ENCODE assay signal across 34 mouse cellular contexts in the genomic region with DNA sequence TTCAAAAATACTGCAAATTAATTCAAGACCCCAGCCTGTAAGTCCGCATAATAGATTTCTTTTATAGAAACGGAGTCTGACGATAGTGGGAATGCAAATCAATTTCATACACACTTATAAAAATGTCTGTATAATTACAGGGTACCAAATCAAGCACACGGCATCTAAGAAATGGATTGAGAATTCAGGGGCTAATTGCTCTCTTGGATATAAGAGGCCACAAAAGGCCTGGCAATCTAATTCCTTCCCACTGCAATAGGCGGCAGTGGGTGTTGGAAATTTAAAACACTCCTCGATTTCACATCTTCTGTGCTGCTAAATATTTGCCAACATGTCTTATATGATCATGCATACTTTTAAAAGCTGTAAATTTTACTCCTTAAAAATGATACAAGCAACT. TPM values are rescaled to one million over a fixed set of nuclear protein-coding genes. Genes with fewer than 3 reads are reported as not detected.
DNase-seq lines count a peak whose midpoint lies in the region; ATAC-seq and TF ChIP-seq lines count a peak whose summit lies in the region.
"Had no signal": no experiment of that assay in that cellular context is flagged by ENCODE, and none has a peak within 500 bp of the region (broad histone marks: within the 10 kb centered on the region; RNA-seq: fewer than 3 reads in every experiment).

No protein-coding gene starts in this region.

- H3K36me3 ChIP-seq in forebrain, embryonic 14.5 days (ENCODE audit: control insufficient read depth, insufficient read depth, low read length), result no peaks in the 10 kb centered on the region
- no peaks in the 10 kb centered on the region for H3K36me3 ChIP-seq in forebrain, embryonic 12.5 days (replicated peaks)
- H3K36me3 ChIP-seq in hindbrain, embryonic 14.5 days (replicated peaks; ENCODE audit: control insufficient read depth, insufficient read depth), result no peaks in the 10 kb centered on the region
- no peaks in the 10 kb centered on the region for H3K36me3 ChIP-seq in hindbrain, embryonic 10.5 days
- no peaks in the 10 kb centered on the region for H3K36me3 ChIP-seq in midbrain, embryonic 13.5 days
- H3K36me3 ChIP-seq in midbrain, postnatal 0 days (ENCODE audit: insufficient read depth, low read length), result no peaks in the 10 kb centered on the region
- no peaks in the 10 kb centered on the region for H3K36me3 ChIP-seq in forebrain, embryonic 16.5 days (ENCODE audit: control insufficient read depth, insufficient read depth)
- no peaks in the 10 kb centered on the region for H3K36me3 ChIP-seq in kidney, embryonic 16.5 days (ENCODE audit: insufficient read depth, low read length)
- H3K36me3 ChIP-seq: embryonic facial prominence, embryonic 12.5 days; embryonic facial prominence, embryonic 15.5 days; G1E; heart, embryonic 12.5 days; heart, embryonic 15.5 days; hindbrain, embryonic 15.5 days had no signal

- H3K27me3 ChIP-seq in forebrain, embryonic 14.5 days (replicated peaks; ENCODE audit: control insufficient read depth, insufficient read depth, low read length), result no peaks in the 10 kb centered on the region
- no peaks in the 10 kb centered on the region for H3K27me3 ChIP-seq in forebrain, embryonic 12.5 days
- H3K27me3 ChIP-seq in hindbrain, embryonic 14.5 days (ENCODE audit: control insufficient read depth, insufficient read depth, low read length), result no peaks in the 10 kb centered on the region
- no peaks in the 10 kb centered on the region for H3K27me3 ChIP-seq in hindbrain, embryonic 10.5 days (ENCODE audit: insufficient read depth, poor library complexity, severe bottlenecking)
- no peaks in the 10 kb centered on the region for H3K27me3 ChIP-seq in midbrain, embryonic 13.5 days
- H3K27me3 ChIP-seq in midbrain, postnatal 0 days (ENCODE audit: insufficient read depth, low read length), result no peaks in the 10 kb centered on the region
- H3K27me3 ChIP-seq in forebrain, embryonic 16.5 days (replicated peaks; ENCODE audit: control insufficient read depth, insufficient read depth, low read length), result no peaks in the 10 kb centered on the region
- no peaks in the 10 kb centered on the region for H3K27me3 ChIP-seq in kidney, embryonic 16.5 days (ENCODE audit: insufficient read depth, low read length)
- H3K27me3 ChIP-seq: CH12.LX; embryonic facial prominence, embryonic 12.5 days; embryonic facial prominence, embryonic 15.5 days; heart, embryonic 12.5 days; heart, embryonic 15.5 days; hindbrain, embryonic 15.5 days; Patski had no signal

- no peak overlapping the region for H3K27ac ChIP-seq in forebrain, embryonic 14.5 days (ENCODE audit: low read depth, low read length)
- H3K27ac ChIP-seq in forebrain, embryonic 12.5 days, result no peak overlapping the region
- H3K27ac ChIP-seq in hindbrain, embryonic 14.5 days, result 0 out of 2 replicates have a peak overlapping the region, but pooled peaks have one; percentile 26
- H3K27ac ChIP-seq in hindbrain, embryonic 10.5 days, result no peak overlapping the region
- no peak overlapping the region for H3K27ac ChIP-seq in midbrain, embryonic 13.5 days
- H3K27ac ChIP-seq in midbrain, postnatal 0 days (ENCODE audit: low read depth, low read length), result no peak overlapping the region
- H3K27ac ChIP-seq in forebrain, embryonic 16.5 days (ENCODE audit: low read length), result no peak overlapping the region
- no peak overlapping the region for H3K27ac ChIP-seq in kidney, embryonic 16.5 days (ENCODE audit: low read length)
- H3K27ac ChIP-seq: embryonic facial prominence, embryonic 12.5 days; embryonic facial prominence, embryonic 15.5 days; heart, embryonic 15.5 days; hindbrain, embryonic 15.5 days had no signal

- no peak overlapping the region for H3K4me3 ChIP-seq in forebrain, embryonic 14.5 days (ENCODE audit: low read depth, low read length)
- no peak overlapping the region for H3K4me3 ChIP-seq in forebrain, embryonic 12.5 days (replicated peaks)
- no peak overlapping the region for H3K4me3 ChIP-seq in hindbrain, embryonic 14.5 days (replicated peaks; ENCODE audit: low read length)
- no peak overlapping the region for H3K4me3 ChIP-seq in hindbrain, embryonic 10.5 days
- H3K4me3 ChIP-seq in midbrain, embryonic 13.5 days (replicated peaks), result no peak overlapping the region
- no peak overlapping the region for H3K4me3 ChIP-seq in midbrain, postnatal 0 days (ENCODE audit: low read depth, low read length)
- no peak overlapping the region for H3K4me3 ChIP-seq in forebrain, embryonic 16.5 days (replicated peaks; ENCODE audit: low read length)
- no peak overlapping the region for H3K4me3 ChIP-seq in kidney, embryonic 16.5 days (ENCODE audit: low read length)
- H3K4me3 ChIP-seq: embryonic facial prominence, embryonic 12.5 days; embryonic facial prominence, embryonic 15.5 days; heart, embryonic 12.5 days; heart, embryonic 15.5 days; hindbrain, embryonic 15.5 days had no signal

- no peaks in the 10 kb centered on the region for H3K4me1 ChIP-seq in forebrain, embryonic 14.5 days (ENCODE audit: control insufficient read depth, insufficient read depth, low read length)
- H3K4me1 ChIP-seq in forebrain, embryonic 12.5 days, result no peaks in the 10 kb centered on the region; the same call in 1 of the 2 replicates
- 0 out of 2 replicates have a peak, but pooled peaks cover 3% of the 10 kb centered on the region for H3K4me1 ChIP-seq in hindbrain, embryonic 14.5 days (replicated peaks; ENCODE audit: control insufficient read depth, insufficient read depth, low read length)
- H3K4me1 ChIP-seq in hindbrain, embryonic 10.5 days (replicated peaks), result no peaks in the 10 kb centered on the region
- H3K4me1 ChIP-seq in midbrain, embryonic 13.5 days (replicated peaks), result peaks cover 13% of the 10 kb centered on the region; the same call in 1 of the 2 replicates
- H3K4me1 ChIP-seq in midbrain, postnatal 0 days (ENCODE audit: insufficient read depth, low read length), result no peaks in the 10 kb centered on the region
- peaks cover 8% of the 10 kb centered on the region for H3K4me1 ChIP-seq in forebrain, embryonic 16.5 days (replicated peaks; ENCODE audit: control insufficient read depth, insufficient read depth, low read length)
- no peaks in the 10 kb centered on the region for H3K4me1 ChIP-seq in kidney, embryonic 16.5 days (ENCODE audit: insufficient read depth, low read length)
- H3K4me1 ChIP-seq: embryonic facial prominence, embryonic 12.5 days; embryonic facial prominence, embryonic 15.5 days; heart, embryonic 12.5 days; heart, embryonic 15.5 days; hindbrain, embryonic 15.5 days had no signal

- H3K9ac ChIP-seq in forebrain, embryonic 14.5 days (ENCODE audit: low read length), result no peak overlapping the region
- H3K9ac ChIP-seq in forebrain, embryonic 12.5 days, result no peak overlapping the region
- no peak overlapping the region for H3K9ac ChIP-seq in hindbrain, embryonic 14.5 days
- no peak overlapping the region for H3K9ac ChIP-seq in midbrain, embryonic 13.5 days (replicated peaks)
- no peak overlapping the region for H3K9ac ChIP-seq in midbrain, postnatal 0 days (replicated peaks; ENCODE audit: low read length, poor library complexity, severe bottlenecking)
- no peak overlapping the region for H3K9ac ChIP-seq in forebrain, embryonic 16.5 days (replicated peaks; ENCODE audit: low read depth, low read length)
- no peak overlapping the region for H3K9ac ChIP-seq in kidney, embryonic 16.5 days (replicated peaks; ENCODE audit: low read length)
- H3K9ac ChIP-seq: embryonic facial prominence, embryonic 12.5 days; embryonic facial prominence, embryonic 15.5 days; heart, embryonic 12.5 days; heart, embryonic 15.5 days; hindbrain, embryonic 15.5 days had no signal

- peak; percentile 30 for DNase-seq in forebrain, embryonic 14.5 days (ENCODE audit: low spot score)
- no peak for DNase-seq in hindbrain, embryonic 14.5 days (ENCODE audit: low spot score)
- DNase-seq in hindbrain, embryonic 10.5 days (ENCODE audit: low spot score), result no peak
- no peak for DNase-seq in midbrain, postnatal 0 days (ENCODE audit: low spot score)
- DNase-seq: adrenal gland, postnatal 10 days; adrenal gland, postnatal 36 days; B cell, adult 2 months; cerebellum, adult 11 months; cerebellum, adult 2 months; cerebellum, adult 9-11 months; cerebellum, postnatal 25 days; gastrocnemius, postnatal 25 days; heart, adult 18-20 months; heart, postnatal 10 days; heart, postnatal 36 days; kidney, adult 11 months had no signal

- no peak for TF ChIP-seq CTCF in midbrain, postnatal 0 days (IDR thresholded peaks at IDR 0.05)

- no peaks in the 10 kb centered on the region for H3K9me3 ChIP-seq in forebrain, embryonic 14.5 days (replicated peaks; ENCODE audit: control insufficient read depth, low read length)
- no peaks in the 10 kb centered on the region for H3K9me3 ChIP-seq in forebrain, embryonic 12.5 days
- 0 out of 2 replicates have a peak, but pooled peaks cover 3% of the 10 kb centered on the region for H3K9me3 ChIP-seq in hindbrain, embryonic 14.5 days (ENCODE audit: control insufficient read depth, low read length)
- H3K9me3 ChIP-seq in hindbrain, embryonic 10.5 days, result no peaks in the 10 kb centered on the region
- no peaks in the 10 kb centered on the region for H3K9me3 ChIP-seq in midbrain, embryonic 13.5 days
- no peaks in the 10 kb centered on the region for H3K9me3 ChIP-seq in midbrain, postnatal 0 days (ENCODE audit: low read length)
- H3K9me3 ChIP-seq in forebrain, embryonic 16.5 days (ENCODE audit: control insufficient read depth, low read length), result no peaks in the 10 kb centered on the region
- H3K9me3 ChIP-seq in kidney, embryonic 16.5 days (ENCODE audit: low read length), result no peaks in the 10 kb centered on the region
- H3K9me3 ChIP-seq: embryonic facial prominence, embryonic 12.5 days; embryonic facial prominence, embryonic 15.5 days; heart, embryonic 12.5 days; heart, embryonic 15.5 days; hindbrain, embryonic 15.5 days had no signal

- no peak overlapping the region for H3K4me2 ChIP-seq in forebrain, embryonic 14.5 days (ENCODE audit: low read length)
- H3K4me2 ChIP-seq in forebrain, embryonic 12.5 days, result no peak overlapping the region
- H3K4me2 ChIP-seq in hindbrain, embryonic 14.5 days (replicated peaks), result no peak overlapping the region
- H3K4me2 ChIP-seq in midbrain, embryonic 13.5 days (replicated peaks), result no peak overlapping the region
- H3K4me2 ChIP-seq in midbrain, postnatal 0 days (ENCODE audit: low read depth, low read length, poor library complexity, severe bottlenecking), result no peak overlapping the region
- no peak overlapping the region for H3K4me2 ChIP-seq in forebrain, embryonic 16.5 days (ENCODE audit: low read length)
- no peak overlapping the region for H3K4me2 ChIP-seq in kidney, embryonic 16.5 days (replicated peaks; ENCODE audit: low read depth, low read length)
- H3K4me2 ChIP-seq: embryonic facial prominence, embryonic 12.5 days; embryonic facial prominence, embryonic 15.5 days; heart, embryonic 12.5 days; heart, embryonic 15.5 days; hindbrain, embryonic 15.5 days had no signal

- ATAC-seq in forebrain, embryonic 14.5 days, result peak; percentile 52
- ATAC-seq in forebrain, embryonic 12.5 days (ENCODE audit: low FRiP score), result no peak
- ATAC-seq in hindbrain, embryonic 14.5 days (ENCODE audit: low FRiP score), result no peak
- ATAC-seq in midbrain, embryonic 13.5 days, result 0 out of 2 replicates have a peak, but pooled peaks have one; percentile 40
- no peak for ATAC-seq in midbrain, postnatal 0 days (ENCODE audit: low FRiP score)
- 0 out of 2 replicates have a peak, but pooled peaks have one; percentile 43 for ATAC-seq in forebrain, embryonic 16.5 days
- ATAC-seq in kidney, embryonic 16.5 days (ENCODE audit: low FRiP score, low TSS enrichment), result no peak
- ATAC-seq: Patski had no signal

- WGBS in forebrain, embryonic 14.5 days, result 63% methylated on average over 6 of the region's 6 CpGs
- 59% methylated on average over 6 of the region's 6 CpGs for WGBS in forebrain, embryonic 12.5 days
- 67% methylated on average over 6 of the region's 6 CpGs for WGBS in hindbrain, embryonic 14.5 days
- WGBS in hindbrain, embryonic 10.5 days, result 88% methylated on average over 6 of the region's 6 CpGs
- WGBS in midbrain, embryonic 13.5 days, result 48% methylated on average over 6 of the region's 6 CpGs
- 34% methylated on average over 6 of the region's 6 CpGs for WGBS in midbrain, postnatal 0 days
- 37% methylated on average over 6 of the region's 6 CpGs for WGBS in forebrain, embryonic 16.5 days
- WGBS in kidney, embryonic 16.5 days, result 84% methylated on average over 6 of the region's 6 CpGs

RNA-seq across cellular contexts. Expression of gene Capza3, which starts 52.0 kb away (rescaled TPM):
- not detected in 2 replicates for polyA plus RNA-seq in forebrain, embryonic 14.5 days (2014; fragmentation: Nextera tagmentation; extraction: Ambion mirVana)
- polyA plus RNA-seq in forebrain, embryonic 12.5 days (2016; fragmentation: Nextera tagmentation; extraction: Ambion mirVana), result not detected in 2 replicates
- not detected in 2 replicates for polyA plus RNA-seq in hindbrain, embryonic 14.5 days (2014; fragmentation: Nextera tagmentation; extraction: Ambion mirVana)
- polyA plus RNA-seq in hindbrain, embryonic 10.5 days (2016; fragmentation: Nextera tagmentation; extraction: Ambion mirVana), result not detected in 2 replicates
- polyA plus RNA-seq in midbrain, embryonic 13.5 days (2015; fragmentation: Nextera tagmentation; extraction: Ambion mirVana), result not detected in 2 replicates
- not detected in 2 replicates for total RNA-seq in midbrain, postnatal 0 days (2014; rRNA removed)
- polyA plus RNA-seq in midbrain, postnatal 0 days (2015; fragmentation: Nextera tagmentation; extraction: Ambion mirVana), result not detected in 2 replicates
- not detected in 2 replicates for polyA plus RNA-seq in forebrain, embryonic 16.5 days (2015; fragmentation: Nextera tagmentation; extraction: Ambion mirVana)
- polyA plus RNA-seq in kidney, embryonic 16.5 days (2015; fragmentation: Nextera tagmentation; extraction: Ambion mirVana), result not detected in 2 replicates
- total RNA-seq: adrenal gland, adult 18-20 months; adrenal gland, postnatal 10 days; adrenal gland, postnatal 36 days; CH12.LX; common myeloid progenitor, adult 5-6 weeks; G1E; gastrocnemius, adult 8-10 months; gastrocnemius, postnatal 25 days; heart, adult 18-20 months; heart, postnatal 10 days; heart, postnatal 36 days had no signal
- polyA plus RNA-seq: cerebellum, adult 2 months; embryonic facial prominence, embryonic 12.5 days; embryonic facial prominence, embryonic 15.5 days; frontal cortex, adult 2 months; G1E; heart, embryonic 12.5 days; heart, embryonic 15.5 days; hindbrain, embryonic 11.5 days; hindbrain, embryonic 15.5 days; Patski had no signal

RNA-seq across cellular contexts. Expression of gene Plcz1, which starts 52.2 kb away (rescaled TPM):
- polyA plus RNA-seq in forebrain, embryonic 14.5 days (2014; fragmentation: Nextera tagmentation; extraction: Ambion mirVana), result 0.18 and 0.51 TPM in 2 replicates
- not detected in 2 replicates for polyA plus RNA-seq in forebrain, embryonic 12.5 days (2016; fragmentation: Nextera tagmentation; extraction: Ambion mirVana)
- 0.19 and 0.25 TPM in 2 replicates for polyA plus RNA-seq in hindbrain, embryonic 14.5 days (2014; fragmentation: Nextera tagmentation; extraction: Ambion mirVana)
- not detected in 2 replicates for polyA plus RNA-seq in hindbrain, embryonic 10.5 days (2016; fragmentation: Nextera tagmentation; extraction: Ambion mirVana)
- 0.23 TPM in 1 of 2 replicates, not detected in the other for polyA plus RNA-seq in midbrain, embryonic 13.5 days (2015; fragmentation: Nextera tagmentation; extraction: Ambion mirVana)
- 0.77 TPM in 1 of 2 replicates, not detected in the other for total RNA-seq in midbrain, postnatal 0 days (2014; rRNA removed)
- 0.69 and 0.88 TPM in 2 replicates for polyA plus RNA-seq in midbrain, postnatal 0 days (2015; fragmentation: Nextera tagmentation; extraction: Ambion mirVana)
- polyA plus RNA-seq in forebrain, embryonic 16.5 days (2015; fragmentation: Nextera tagmentation; extraction: Ambion mirVana), result 0.39 and 0.67 TPM in 2 replicates
- 0.06 and 0.13 TPM in 2 replicates for polyA plus RNA-seq in kidney, embryonic 16.5 days (2015; fragmentation: Nextera tagmentation; extraction: Ambion mirVana)
- total RNA-seq: adrenal gland, adult 18-20 months; adrenal gland, postnatal 10 days; adrenal gland, postnatal 36 days; CH12.LX; common myeloid progenitor, adult 5-6 weeks; G1E; gastrocnemius, adult 8-10 months; gastrocnemius, postnatal 25 days; heart, adult 18-20 months; heart, postnatal 10 days; heart, postnatal 36 days had no signal
- polyA plus RNA-seq: embryonic facial prominence, embryonic 12.5 days; embryonic facial prominence, embryonic 15.5 days; G1E; heart, embryonic 12.5 days; heart, embryonic 15.5 days; hindbrain, embryonic 11.5 days; intestine, embryonic 14.5 days; Patski had no signal

Comparison
In these comparisons a context has a peak if more than half of its experiments do, and no peak if none do; other contexts are left out.
1. ATAC-seq: peak in forebrain, embryonic 14.5 days (single experiment), midbrain, embryonic 13.5 days (single experiment) and forebrain, embryonic 16.5 days (single experiment); none in forebrain, embryonic 12.5 days (single experiment), hindbrain, embryonic 14.5 days (single experiment), midbrain, postnatal 0 days (single experiment) and kidney, embryonic 16.5 days (single experiment).